Mouse (Mus musculus) kidney, adult 11 months (tissue): ENCODE measurements around the gene Gpcpd1.
"Not testable (repeated sequence)": the region's sequence is repeated elsewhere in the genome, so short reads cannot be mapped to it uniquely, and the experiment has no call there.

Experiments
- DNase-seq: peaks from one replicate; pipeline ENCODE4 v3.0.0; 2022

Gpcpd1 gene

GRCm38 (mm10) chr2:132587240-132587779, at the start of gene Gpcpd1:
TSS of gene Gpcpd1 (minus strand) at chr2:132587729.
- DNase-seq: no peak

GRCm38 (mm10) chr2:132636534-132636933, 49.0 kb upstream of the Gpcpd1 start:
- no peak for DNase-seq

GRCm38 (mm10) chr2:132628626-132629025, 41.1 kb upstream of the Gpcpd1 start:
- DNase-seq: no peak

- no peak for DNase-seq
Measured at GRCm38 (mm10) chr2:132623092-132623491, 35.6 kb upstream of the Gpcpd1 start.

- DNase-seq: no peak
Measured at GRCm38 (mm10) chr2:132617693-132618092, 30.2 kb upstream of the Gpcpd1 start.

GRCm38 (mm10) chr2:132613581-132614188, 26.2 kb upstream of the Gpcpd1 start:
- no peak for DNase-seq

GRCm38 (mm10) chr2:132611551-132612233, 24.2 kb upstream of the Gpcpd1 start:
- no peak for DNase-seq

- DNase-seq: no peak
Measured at GRCm38 (mm10) chr2:132607141-132608093, 19.9 kb upstream of the Gpcpd1 start.

- DNase-seq: no peak
Measured at GRCm38 (mm10) chr2:132605795-132606563, 18.4 kb upstream of the Gpcpd1 start.

GRCm38 (mm10) chr2:132604922-132605321, 17.4 kb upstream of the Gpcpd1 start:
- no peak for DNase-seq

- DNase-seq: no peak
Measured at GRCm38 (mm10) chr2:132603706-132604105, 16.2 kb upstream of the Gpcpd1 start.

GRCm38 (mm10) chr2:132601777-132602176, 14.2 kb upstream of the Gpcpd1 start:
- no peak for DNase-seq

GRCm38 (mm10) chr2:132600081-132600480, 12.6 kb upstream of the Gpcpd1 start:
- no peak for DNase-seq

- no peak for DNase-seq
Measured at GRCm38 (mm10) chr2:132599127-132599526, 11.6 kb upstream of the Gpcpd1 start.

GRCm38 (mm10) chr2:132597866-132598480, 10.4 kb upstream of the Gpcpd1 start:
- peak; percentile 62 for DNase-seq

- no peak for DNase-seq
Measured at GRCm38 (mm10) chr2:132597226-132597625, 9.7 kb upstream of the Gpcpd1 start.

- no peak for DNase-seq
Measured at GRCm38 (mm10) chr2:132595601-132596235, 8.2 kb upstream of the Gpcpd1 start.

- no peak for DNase-seq
Measured at GRCm38 (mm10) chr2:132592126-132592525, 4.6 kb upstream of the Gpcpd1 start.

- DNase-seq: not testable (repeated sequence)
Measured at GRCm38 (mm10) chr2:132591579-132591978, 4.0 kb upstream of the Gpcpd1 start.

GRCm38 (mm10) chr2:132589906-132590538, 2.5 kb upstream of the Gpcpd1 start:
- no peak for DNase-seq

- no peak for DNase-seq
Measured at GRCm38 (mm10) chr2:132586006-132586405, 1.5 kb downstream of the Gpcpd1 start.
